Mouse (Mus musculus) embryonic facial prominence, embryonic 12.5 days (tissue): Measurements from ENCODE around the gene Fkbp15. TPM values are rescaled to one million over a fixed set of nuclear protein-coding genes. Genes with fewer than 3 reads are reported as not detected.
A peak's percentile ranks its signal among the peaks of the same experiment; 100 is the strongest.

Source experiments
- ATAC-seq: fragments of 200-750 bp; cut with Nextera tagmentation; 2 replicates; pipeline ENCODE4 v1.8.0; 2017; ENCODE audit not compliant: insufficient number of reproducible peaks, insufficient read depth, low FRiP score, low TSS enrichment
- H3K27ac ChIP-seq: fragments of 300-500 bp; sonication (generic); 2 replicates; pipeline ENCODE4 v1.5.1; 2016; ENCODE audit warnings: mild to moderate bottlenecking
- H3K27me3 ChIP-seq: fragments of 300-500 bp; sonication (generic); 2 replicates; pipeline ENCODE4 v1.6.1; 2016; ENCODE audit warnings: mild to moderate bottlenecking, moderate library complexity
- H3K36me3 ChIP-seq: fragments of 300-500 bp; sonication (generic); 2 replicates; pipeline ENCODE4 v1.6.1; 2016; ENCODE audit warnings: mild to moderate bottlenecking
- H3K4me1 ChIP-seq: fragments of 300-500 bp; sonication (generic); 2 replicates; pipeline ENCODE4 v1.6.1; 2016
- H3K4me2 ChIP-seq: fragments of 300-500 bp; sonication (generic); replicated peaks from 2 replicates; pipeline ENCODE4 v1.6.1; 2016; ENCODE audit warnings: mild to moderate bottlenecking, moderate library complexity
- H3K4me3 ChIP-seq: fragments of 300-500 bp; sonication (generic); 2 replicates; pipeline ENCODE4 v1.5.1; 2016; ENCODE audit warnings: mild to moderate bottlenecking
- H3K9ac ChIP-seq: fragments of 300-500 bp; sonication (generic); 2 replicates; pipeline ENCODE4 v1.6.1; 2016; ENCODE audit warnings: mild to moderate bottlenecking, moderate library complexity
- H3K9me3 ChIP-seq: fragments of 300-500 bp; sonication (generic); 2 replicates; pipeline ENCODE4 v1.6.1; 2016; ENCODE audit warnings: mild to moderate bottlenecking, moderate library complexity
- WGBS: fragments of 180-500 bp; shearing (Covaris S2); methylation state at CpG from one replicate; pipeline ENCODE4 v1.1.7; 2016; 5-methylcytosine and 5-hydroxymethylcytosine counted together
- polyA plus RNA-seq: library from polyadenylated mRNA; unstranded; fragments of >200 nt; fragmentation: Nextera tagmentation; extraction: Ambion mirVana; gene quantifications from 2 replicates; pipeline ENCODE4 v1.2.1, GENCODE M21; 2016

Gene Fkbp15
- polyA plus RNA-seq, 1 experiment from 2014 or later: 25.0 TPM

GRCm38 (mm10) chr4:62369091-62369490, 8.7 kb upstream of the Fkbp15 start:
- H3K27ac ChIP-seq: no peak overlapping the region
- 86% methylated on average over 3 of the region's 3 CpGs for WGBS
- no peaks in the 10 kb centered on the region for H3K9me3 ChIP-seq

GRCm38 (mm10) chr4:62367586-62367985, 7.2 kb upstream of the Fkbp15 start:
- Histone ChIP-seq H3K4me3 (no peak overlapping the region), H3K4me1 (no peaks in the 10 kb centered on the region), H3K36me3 (no peaks in the 10 kb centered on the region), H3K9me3 (no peaks in the 10 kb centered on the region), H3K4me2 (no peak overlapping the region), H3K9ac (no peak overlapping the region), H3K27me3 (no peaks in the 10 kb centered on the region), H3K27ac (no peak overlapping the region)
- ATAC-seq: no peak
- WGBS: 88% methylated on average over 6 of the region's 6 CpGs

More at GRCm38 (mm10) chr4:62369091-62369490, 8.7 kb upstream of the Fkbp15 start:
- no peaks in the 10 kb centered on the region for H3K36me3 ChIP-seq
- no peaks in the 10 kb centered on the region for H3K4me1 ChIP-seq
- no peak overlapping the region for H3K9ac ChIP-seq
- no peak for ATAC-seq
- H3K4me2 ChIP-seq: no peak overlapping the region
- no peaks in the 10 kb centered on the region for H3K27me3 ChIP-seq
- H3K4me3 ChIP-seq: no peak overlapping the region

- Histone ChIP-seq H3K27ac (no peak overlapping the region), H3K4me1 (peaks cover 6% of the 10 kb centered on the region; the same call in 1 of the 2 replicates), H3K36me3 (no peaks in the 10 kb centered on the region), H3K4me3 (no peak overlapping the region), H3K27me3 (no peaks in the 10 kb centered on the region), H3K9me3 (no peaks in the 10 kb centered on the region), H3K9ac (no peak overlapping the region), H3K4me2 (no peak overlapping the region)
- WGBS: 80% methylated on average over 4 of the region's 4 CpGs
- ATAC-seq: no peak
These were observed 5.9 kb upstream of the Fkbp15 start for GRCm38 (mm10) chr4:62366291-62366690.

- Histone ChIP-seq H3K4me1 (peaks cover 10% of the 10 kb centered on the region), H3K27me3 (no peaks in the 10 kb centered on the region), H3K36me3 (no peaks in the 10 kb centered on the region), H3K4me3 (no peak overlapping the region), H3K27ac (no peak overlapping the region), H3K4me2 (no peak overlapping the region), H3K9me3 (no peaks in the 10 kb centered on the region), H3K9ac (no peak overlapping the region)
- ATAC-seq: no peak
- WGBS: 87% methylated on average over 8 of the region's 8 CpGs
These were observed 4.0 kb upstream of the Fkbp15 start for GRCm38 (mm10) chr4:62364299-62364698.

GRCm38 (mm10) chr4:62362437-62362836, 2.1 kb upstream of the Fkbp15 start:
- 88% methylated on average over 2 of the region's 2 CpGs for WGBS
- no peak for ATAC-seq

GRCm38 (mm10) chr4:62361997-62362396, 1.6 kb upstream of the Fkbp15 start:
- ATAC-seq: no peak
- no peaks in the 10 kb centered on the region for H3K36me3 ChIP-seq
- H3K9me3 ChIP-seq: no peaks in the 10 kb centered on the region
- H3K4me3 ChIP-seq: peak overlapping the region; percentile 70; the same call in 1 of the 2 replicates
- no peaks in the 10 kb centered on the region for H3K27me3 ChIP-seq
- peak overlapping the region; percentile 33; the same call in 1 of the 2 replicates for H3K9ac ChIP-seq
- peak overlapping the region; percentile 60 for H3K4me2 ChIP-seq
- H3K27ac ChIP-seq: no peak overlapping the region
- H3K4me1 ChIP-seq: peaks cover 12% of the 10 kb centered on the region
- 91% methylated on average over 1 of the region's 1 CpGs for WGBS

More at GRCm38 (mm10) chr4:62362437-62362836, 2.1 kb upstream of the Fkbp15 start:
- H3K4me2 ChIP-seq: no peak overlapping the region
- no peaks in the 10 kb centered on the region for H3K9me3 ChIP-seq
- no peaks in the 10 kb centered on the region for H3K36me3 ChIP-seq
- no peak overlapping the region for H3K4me3 ChIP-seq
- H3K27ac ChIP-seq: no peak overlapping the region
- peaks cover 12% of the 10 kb centered on the region for H3K4me1 ChIP-seq
- no peak overlapping the region for H3K9ac ChIP-seq
- H3K27me3 ChIP-seq: no peaks in the 10 kb centered on the region

- 53% methylated on average over 6 of the region's 6 CpGs for WGBS
- peak overlapping the region; percentile 70 for H3K4me3 ChIP-seq
- H3K4me1 ChIP-seq: peaks cover 12% of the 10 kb centered on the region
- H3K9ac ChIP-seq: peak overlapping the region; percentile 33; the same call in 1 of the 2 replicates
- no peak overlapping the region for H3K27ac ChIP-seq
- H3K36me3 ChIP-seq: no peaks in the 10 kb centered on the region
- H3K27me3 ChIP-seq: no peaks in the 10 kb centered on the region
- ATAC-seq: no peak
- H3K9me3 ChIP-seq: no peaks in the 10 kb centered on the region
- H3K4me2 ChIP-seq: peak overlapping the region; percentile 60
These were observed 1.2 kb upstream of the Fkbp15 start for GRCm38 (mm10) chr4:62361571-62361970.

- under 1% methylated on average over 22 of the region's 22 CpGs for WGBS
- Histone ChIP-seq H3K27ac (peak overlapping the region; percentile 50; the same call in 1 of the 2 replicates), H3K27me3 (no peaks in the 10 kb centered on the region), H3K9me3 (no peaks in the 10 kb centered on the region), H3K4me3 (peak overlapping the region; percentile 70), H3K4me1 (peaks cover 12% of the 10 kb centered on the region), H3K4me2 (peak overlapping the region; percentile 60), H3K9ac (peak overlapping the region; percentile 66), H3K36me3 (no peaks in the 10 kb centered on the region)
- no peak for ATAC-seq
These were observed 582 bp upstream of the Fkbp15 start for GRCm38 (mm10) chr4:62360805-62361455.

- ATAC-seq: no peak
- no peaks in the 10 kb centered on the region for H3K36me3 ChIP-seq
- no peak overlapping the region for H3K27ac ChIP-seq
- 49% methylated on average over 7 of the region's 7 CpGs for WGBS
- peak overlapping the region; percentile 70 for H3K4me3 ChIP-seq
- H3K4me2 ChIP-seq: peak overlapping the region; percentile 60
- H3K9me3 ChIP-seq: no peaks in the 10 kb centered on the region
- peak overlapping the region; percentile 64 for H3K9ac ChIP-seq
- H3K4me1 ChIP-seq: peaks cover 12% of the 10 kb centered on the region
- no peaks in the 10 kb centered on the region for H3K27me3 ChIP-seq
These were observed 1.0 kb downstream of the Fkbp15 start for GRCm38 (mm10) chr4:62359256-62359775.

- Histone ChIP-seq H3K4me1 (peaks cover 12% of the 10 kb centered on the region), H3K27ac (no peak overlapping the region), H3K9ac (no peak overlapping the region), H3K4me3 (no peak overlapping the region), H3K36me3 (no peaks in the 10 kb centered on the region), H3K4me2 (no peak overlapping the region), H3K9me3 (no peaks in the 10 kb centered on the region), H3K27me3 (no peaks in the 10 kb centered on the region)
- ATAC-seq: no peak
- WGBS: 89% methylated on average over 1 of the region's 1 CpGs
These were observed 2.7 kb downstream of the Fkbp15 start for GRCm38 (mm10) chr4:62357631-62358148.

GRCm38 (mm10) chr4:62349371-62349770, 11.0 kb downstream of the Fkbp15 start:
- WGBS: 88% methylated on average over 2 of the region's 2 CpGs

GRCm38 (mm10) chr4:62348329-62348705, 12.0 kb downstream of the Fkbp15 start:
- Histone ChIP-seq H3K27ac (no peak overlapping the region), H3K27me3 (no peaks in the 10 kb centered on the region), H3K4me1 (no peaks in the 10 kb centered on the region), H3K4me2 (no peak overlapping the region), H3K9ac (no peak overlapping the region), H3K4me3 (no peak overlapping the region), H3K36me3 (peaks cover 16% of the 10 kb centered on the region), H3K9me3 (no peaks in the 10 kb centered on the region)
- ATAC-seq: no peak
- 66% methylated on average over 2 of the region's 2 CpGs for WGBS

More at GRCm38 (mm10) chr4:62349371-62349770, 11.0 kb downstream of the Fkbp15 start:
- Histone ChIP-seq H3K4me3 (no peak overlapping the region), H3K4me1 (no peaks in the 10 kb centered on the region), H3K9ac (no peak overlapping the region), H3K36me3 (peaks cover 10% of the 10 kb centered on the region; the same call in 1 of the 2 replicates), H3K4me2 (no peak overlapping the region), H3K9me3 (no peaks in the 10 kb centered on the region), H3K27ac (no peak overlapping the region), H3K27me3 (no peaks in the 10 kb centered on the region)
- ATAC-seq: no peak
